Mouse (Mus musculus): ENCODE results near the gene Nxpe2. TPM values are rescaled to one million over a fixed set of nuclear protein-coding genes. Genes with fewer than 3 reads are reported as not detected.
"Not testable (repeated sequence)": the region's sequence is repeated elsewhere in the genome, so short reads cannot be mapped to it uniquely, and the experiment has no call there.

The Nxpe2 gene
- polyA plus RNA-seq, 1 experiment = 1.1 TPM

DNA sequence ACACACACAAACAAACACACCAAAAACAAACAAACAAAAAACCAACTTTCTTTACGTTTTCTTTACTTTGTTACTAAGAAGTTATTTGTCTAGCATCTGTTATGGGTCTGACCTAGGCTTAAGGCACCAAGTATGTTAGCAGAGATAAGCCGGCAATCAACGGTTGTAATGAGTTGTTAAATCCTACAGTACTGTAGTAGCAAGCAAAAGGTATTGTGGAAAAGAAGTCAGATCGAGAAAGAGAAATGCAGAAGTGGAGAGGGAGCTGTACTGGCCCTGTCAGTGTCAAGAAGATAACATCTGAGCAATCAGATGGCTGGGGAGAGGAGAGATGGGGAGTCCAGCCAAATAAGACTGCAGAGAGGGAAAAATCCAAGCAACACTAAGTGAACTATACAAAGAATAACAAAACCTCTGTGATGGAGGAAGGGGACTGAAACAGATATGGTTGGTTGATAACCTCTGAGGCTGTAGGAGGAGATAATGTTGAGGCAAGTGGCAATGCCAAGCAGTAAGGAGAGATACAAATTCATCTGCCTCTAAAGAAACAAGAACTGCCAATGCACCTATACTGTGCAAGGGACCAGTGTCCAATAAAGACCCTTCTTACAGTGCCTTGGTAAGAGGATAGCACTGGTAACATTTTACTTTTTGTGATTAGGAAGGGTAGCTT lies 14.3 kb downstream of the Nxpe2 start:
- TF ChIP-seq CTCF (IDR thresholded peaks at IDR 0.05; ENCODE audit: borderline replicate concordance, insufficient read depth, low read depth, low read length) (no peak), POLR2A (IDR thresholded peaks at IDR 0.05; ENCODE audit: borderline replicate concordance, insufficient read depth, low read length) (no peak)
- no peaks in the 10 kb centered on the region for H3K4me1 ChIP-seq (ENCODE audit: control insufficient read depth, insufficient read depth, low read length)
- DNase-seq = no peak
- H3K27me3 ChIP-seq (ENCODE audit: control insufficient read depth, insufficient read depth, low read length) = no peaks in the 10 kb centered on the region
- no peak overlapping the region for H3K4me3 ChIP-seq (replicated peaks; ENCODE audit: insufficient read depth, low read depth, low read length)
- 75% methylated on average over 4 of the region's 4 CpGs for WGBS
- no peak overlapping the region for H3K27ac ChIP-seq (ENCODE audit: insufficient read depth, low read length)

DNA sequence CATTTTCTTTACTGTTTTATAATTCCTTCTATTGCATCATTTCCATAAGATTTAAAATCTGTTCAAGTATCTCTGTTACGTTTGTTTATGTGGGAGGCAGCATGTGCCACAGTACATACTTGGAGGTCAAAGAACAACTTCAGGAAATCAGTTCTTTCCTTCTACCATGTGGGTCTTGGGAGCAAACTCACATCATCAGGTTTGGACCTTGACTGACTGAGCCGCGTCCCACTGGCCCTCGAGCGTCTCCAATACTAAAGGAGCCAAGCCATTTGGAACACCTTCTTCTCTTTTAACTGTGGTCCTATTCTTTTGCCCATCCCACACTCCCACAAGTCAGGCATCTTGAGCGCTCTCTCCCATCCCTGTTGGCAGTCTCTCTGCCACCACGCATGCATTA lies 23.7 kb downstream of the Nxpe2 start:
- 92% methylated on average over 7 of the region's 7 CpGs for WGBS
- Histone ChIP-seq H3K4me1 (ENCODE audit: control insufficient read depth, insufficient read depth, low read length) (no peaks in the 10 kb centered on the region), H3K4me3 (replicated peaks; ENCODE audit: insufficient read depth, low read depth, low read length) (no peak overlapping the region), H3K27me3 (ENCODE audit: control insufficient read depth, insufficient read depth, low read length) (no peaks in the 10 kb centered on the region), H3K27ac (ENCODE audit: insufficient read depth, low read length) (no peak overlapping the region)
- no peak for TF ChIP-seq CTCF (IDR thresholded peaks at IDR 0.05; ENCODE audit: borderline replicate concordance, insufficient read depth, low read depth, low read length)
- TF ChIP-seq POLR2A (IDR thresholded peaks at IDR 0.05; ENCODE audit: borderline replicate concordance, insufficient read depth, low read length) = no peak
- no peak for DNase-seq

DNA sequence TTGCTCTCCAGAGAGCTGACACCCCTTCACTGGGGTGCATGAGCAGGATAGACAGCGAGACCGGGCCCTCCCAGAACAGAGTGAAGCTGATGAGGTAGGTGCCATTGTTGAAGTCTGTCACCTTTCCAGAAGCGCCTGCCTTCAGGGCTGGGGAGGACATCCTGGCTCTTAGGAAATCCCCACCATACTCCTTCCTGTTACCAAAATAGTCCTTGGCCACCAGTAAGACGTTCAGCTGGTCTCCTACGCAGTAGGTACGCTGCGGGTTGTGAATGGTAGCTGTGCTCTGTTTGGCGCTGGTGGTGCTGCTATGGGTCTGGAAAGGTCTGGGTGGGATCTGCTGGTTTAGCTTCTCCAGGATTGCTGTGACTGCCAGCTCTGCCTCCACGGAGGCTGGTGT lies 26.9 kb downstream of the Nxpe2 start:
- Histone ChIP-seq H3K27ac (ENCODE audit: insufficient read depth, low read length) (no peak overlapping the region), H3K4me3 (replicated peaks; ENCODE audit: insufficient read depth, low read depth, low read length) (no peak overlapping the region), H3K4me1 (ENCODE audit: control insufficient read depth, insufficient read depth, low read length) (no peaks in the 10 kb centered on the region), H3K27me3 (ENCODE audit: control insufficient read depth, insufficient read depth, low read length) (no peaks in the 10 kb centered on the region)
- no peak for TF ChIP-seq CTCF (IDR thresholded peaks at IDR 0.05; ENCODE audit: borderline replicate concordance, insufficient read depth, low read depth, low read length)
- TF ChIP-seq POLR2A (IDR thresholded peaks at IDR 0.05; ENCODE audit: borderline replicate concordance, insufficient read depth, low read length) = no peak
- WGBS = 91% methylated on average over 9 of the region's 9 CpGs
- no peak for DNase-seq

DNA sequence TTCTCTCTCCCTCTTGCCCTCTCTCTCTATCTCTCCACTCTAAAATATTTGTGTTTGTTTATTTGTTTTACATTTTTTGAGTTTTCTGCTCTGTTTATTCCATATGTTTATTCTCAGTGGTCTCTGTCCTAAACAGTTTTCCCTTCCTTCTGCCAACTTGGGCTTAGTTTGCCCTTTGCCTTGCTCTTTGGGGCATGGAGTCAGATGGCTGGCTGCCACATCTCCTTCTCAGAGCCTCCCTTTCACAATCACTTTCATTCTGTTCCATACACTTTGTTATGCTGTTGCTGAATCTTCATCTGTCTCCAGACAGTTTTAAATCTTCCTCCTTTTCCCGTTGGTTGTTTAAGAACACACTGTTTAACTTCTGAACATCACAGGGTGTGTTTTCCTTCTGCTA lies 37.4 kb downstream of the Nxpe2 start:
- Histone ChIP-seq H3K4me3 (replicated peaks; ENCODE audit: insufficient read depth, low read depth, low read length) (no peak overlapping the region), H3K27ac (ENCODE audit: insufficient read depth, low read length) (no peak overlapping the region), H3K27me3 (ENCODE audit: control insufficient read depth, insufficient read depth, low read length) (no peaks in the 10 kb centered on the region), H3K4me1 (ENCODE audit: control insufficient read depth, insufficient read depth, low read length) (no peaks in the 10 kb centered on the region)
- TF ChIP-seq POLR2A (IDR thresholded peaks at IDR 0.05; ENCODE audit: borderline replicate concordance, insufficient read depth, low read length) = no peak
- TF ChIP-seq CTCF (IDR thresholded peaks at IDR 0.05; ENCODE audit: borderline replicate concordance, insufficient read depth, low read depth, low read length) = no peak
- no peak for DNase-seq
- 76% methylated on average over 1 of the region's 1 CpGs for WGBS

DNA sequence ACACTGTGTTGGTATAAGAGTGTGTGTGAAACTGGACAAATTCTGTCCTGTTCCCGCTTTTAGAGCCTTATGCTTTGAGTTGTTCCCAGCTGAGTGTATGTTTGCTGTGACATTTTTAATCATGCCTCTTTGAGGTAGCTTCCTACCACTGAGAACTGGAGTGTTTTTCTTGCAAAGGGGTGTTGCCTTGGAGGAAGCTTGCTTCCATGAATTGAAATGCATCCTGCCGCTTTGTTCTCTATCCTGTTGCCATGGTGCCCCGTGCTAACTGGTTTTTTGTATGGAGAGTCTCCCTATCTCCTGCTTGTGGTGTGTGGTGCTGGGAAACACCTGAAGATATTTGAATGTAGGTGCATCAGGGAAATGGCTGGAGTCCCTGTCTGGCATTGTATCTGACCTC lies 39.1 kb downstream of the Nxpe2 start:
- Histone ChIP-seq H3K4me3 (replicated peaks; ENCODE audit: insufficient read depth, low read depth, low read length) (no peak overlapping the region), H3K27me3 (ENCODE audit: control insufficient read depth, insufficient read depth, low read length) (no peaks in the 10 kb centered on the region), H3K27ac (ENCODE audit: insufficient read depth, low read length) (no peak overlapping the region), H3K4me1 (ENCODE audit: control insufficient read depth, insufficient read depth, low read length) (no peaks in the 10 kb centered on the region)
- no peak for DNase-seq
- TF ChIP-seq CTCF (IDR thresholded peaks at IDR 0.05; ENCODE audit: borderline replicate concordance, insufficient read depth, low read depth, low read length) = no peak
- no peak for TF ChIP-seq POLR2A (IDR thresholded peaks at IDR 0.05; ENCODE audit: borderline replicate concordance, insufficient read depth, low read length)
- WGBS = 31% methylated on average over 3 of the region's 3 CpGs

DNA sequence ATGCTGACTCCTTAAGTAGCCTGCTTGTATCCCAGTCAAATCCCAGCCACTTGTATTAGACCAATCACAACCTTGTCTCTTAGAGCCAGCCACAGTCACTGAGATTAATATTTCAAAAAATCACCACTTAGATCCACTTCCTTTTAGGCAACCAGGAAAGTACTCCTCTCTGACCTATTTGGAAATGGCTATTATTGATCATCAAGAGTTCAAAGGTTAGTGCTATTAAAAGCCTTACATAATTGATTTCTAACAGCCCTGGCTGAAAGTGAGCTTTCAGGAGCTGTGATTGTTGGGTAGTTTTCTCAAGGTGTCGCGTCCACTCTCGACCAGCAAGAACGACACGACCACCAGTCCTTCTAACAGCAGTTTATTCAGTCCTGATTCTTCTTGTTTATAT lies 42.0 kb downstream of the Nxpe2 start:
- Histone ChIP-seq H3K27ac (ENCODE audit: insufficient read depth, low read length) (no peak overlapping the region), H3K4me3 (replicated peaks; ENCODE audit: insufficient read depth, low read depth, low read length) (no peak overlapping the region), H3K4me1 (ENCODE audit: control insufficient read depth, insufficient read depth, low read length) (no peaks in the 10 kb centered on the region), H3K27me3 (ENCODE audit: control insufficient read depth, insufficient read depth, low read length) (no peaks in the 10 kb centered on the region)
- DNase-seq = no peak
- WGBS = 91% methylated on average over 5 of the region's 5 CpGs
- TF ChIP-seq CTCF (IDR thresholded peaks at IDR 0.05; ENCODE audit: borderline replicate concordance, insufficient read depth, low read depth, low read length) (no peak), POLR2A (IDR thresholded peaks at IDR 0.05; ENCODE audit: borderline replicate concordance, insufficient read depth, low read length) (no peak)

DNA sequence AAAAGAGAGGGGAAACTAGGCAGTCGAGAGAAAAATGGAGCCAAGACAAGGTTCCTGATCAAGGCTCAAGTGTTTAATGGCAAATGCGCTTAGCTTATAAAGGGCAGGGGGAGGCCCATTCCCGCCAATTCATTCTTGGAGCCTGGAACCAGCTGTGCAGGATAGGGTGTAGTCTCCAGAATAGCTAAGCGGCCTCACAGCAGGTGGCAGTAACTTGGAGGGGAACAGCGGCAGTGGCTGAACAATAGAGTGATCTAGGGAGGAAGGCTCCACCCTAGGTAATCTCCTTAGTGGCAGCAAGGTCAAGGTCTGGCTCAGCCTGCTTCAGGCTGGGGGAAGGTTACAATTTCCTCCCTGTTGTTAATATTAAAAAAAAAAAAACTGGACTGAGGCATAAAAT lies 49.7 kb downstream of the Nxpe2 start:
- H3K4me3 ChIP-seq (replicated peaks; ENCODE audit: insufficient read depth, low read depth, low read length); H3K4me1 ChIP-seq (ENCODE audit: control insufficient read depth, insufficient read depth, low read length); H3K27ac ChIP-seq (ENCODE audit: insufficient read depth, low read length); DNase-seq; H3K27me3 ChIP-seq (ENCODE audit: control insufficient read depth, insufficient read depth, low read length): not testable (repeated sequence)
- WGBS = 37% methylated on average over 5 of the region's 5 CpGs

DNA sequence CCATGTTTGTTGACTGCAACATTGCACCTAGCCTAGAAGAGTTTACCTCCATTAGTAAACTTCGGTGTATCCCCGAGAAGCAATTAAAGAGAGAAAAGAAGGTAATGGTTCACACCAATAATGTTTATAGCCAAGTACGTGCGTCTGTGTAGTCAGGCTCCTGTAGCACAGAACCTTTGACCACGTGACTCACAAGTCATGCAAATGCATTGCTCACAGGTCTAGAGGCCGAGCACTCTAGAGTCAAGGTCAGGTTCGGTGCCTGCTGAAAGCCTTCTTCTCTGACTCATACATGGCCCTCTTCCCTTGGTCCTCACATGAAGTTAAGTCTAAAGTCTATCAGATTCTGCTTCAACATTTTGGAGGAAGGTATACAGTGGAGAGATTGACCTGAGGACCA lies 54.3 kb downstream of the Nxpe2 start:
- H3K27ac ChIP-seq (ENCODE audit: insufficient read depth, low read length) = no peak overlapping the region
- TF ChIP-seq CTCF (IDR thresholded peaks at IDR 0.05; ENCODE audit: borderline replicate concordance, insufficient read depth, low read depth, low read length) (no peak), POLR2A (IDR thresholded peaks at IDR 0.05; ENCODE audit: borderline replicate concordance, insufficient read depth, low read length) (no peak)
- H3K4me1 ChIP-seq (ENCODE audit: control insufficient read depth, insufficient read depth, low read length) = no peaks in the 10 kb centered on the region
- 93% methylated on average over 7 of the region's 7 CpGs for WGBS
- no peak overlapping the region for H3K4me3 ChIP-seq (replicated peaks; ENCODE audit: insufficient read depth, low read depth, low read length)
- H3K27me3 ChIP-seq (ENCODE audit: control insufficient read depth, insufficient read depth, low read length) = no peaks in the 10 kb centered on the region
- DNase-seq = no peak

All from cerebellum, adult 2 months (tissue).